Mouse (Mus musculus) spleen, adult 2 months (tissue): ENCODE data around the gene Chmp3. TPM values are rescaled to one million over a fixed set of nuclear protein-coding genes. Genes with fewer than 3 reads are reported as not detected.

Experiments used
- DNase-seq, 2 experiments: peaks; one replicate each; pipeline versions ENCODE4 v3.0.0 to v3.0.0-alpha.2; 2012 to 2021; ENCODE audit warnings: low spot score in 2 of 2, low read depth in 1 of 2
- H3K27ac ChIP-seq: fragments of 200-500 bp; 2 replicates; pipeline ENCODE4 v1.5.1; 2012; ENCODE audit warnings: low read length, inconsistent platforms; ENCODE audit not compliant: insufficient read depth
- H3K27me3 ChIP-seq: fragments of 200-500 bp; 2 replicates; pipeline ENCODE4 v1.6.1; 2012; ENCODE audit warnings: mild to moderate bottlenecking, moderate library complexity, low read length, inconsistent platforms; ENCODE audit not compliant: control insufficient read depth, insufficient read depth
- H3K36me3 ChIP-seq: fragments of 200-500 bp; 2 replicates; pipeline ENCODE4 v1.6.1; 2012; ENCODE audit warnings: mild to moderate bottlenecking, low read length, inconsistent platforms; ENCODE audit not compliant: control insufficient read depth, insufficient read depth
- H3K4me1 ChIP-seq: fragments of 200-500 bp; 2 replicates; pipeline ENCODE4 v1.6.1; 2011; ENCODE audit warnings: inconsistent platforms; ENCODE audit not compliant: control insufficient read depth, insufficient read depth, insufficient read length
- H3K4me3 ChIP-seq: fragments of 200-500 bp; 2 replicates; pipeline ENCODE4 v1.5.1; 2011; ENCODE audit warnings: mild to moderate bottlenecking, inconsistent platforms; ENCODE audit not compliant: insufficient read depth, insufficient read length; ENCODE audit errors: extremely low read depth
- CTCF ChIP-seq: fragments of 200-500 bp; IDR thresholded peaks from 2 replicates; pipeline ENCODE4 v1.5.1; 2011; ENCODE audit warnings: mild to moderate bottlenecking, inconsistent platforms; ENCODE audit not compliant: insufficient read depth, insufficient read length, insufficient replicate concordance; ENCODE audit errors: extremely low read depth
- POLR2A ChIP-seq: fragments of 200-500 bp; IDR thresholded peaks from 2 replicates; pipeline ENCODE4 v1.6.1; 2011; ENCODE audit warnings: low read depth, low read length, inconsistent platforms
- WGBS: fragments of 180-500 bp; shearing (Covaris S2); methylation state at CpG from one replicate; pipeline ENCODE4 v1.1.7; 2018; 5-methylcytosine and 5-hydroxymethylcytosine counted together
- polyA plus RNA-seq: library from polyadenylated mRNA; depleted of rRNA; stranded (reverse); fragments of >200 nt; gene quantifications from 2 replicates; pipeline ENCODE4 v1.2.3, GENCODE M21; 2012

Chmp3 gene
- polyA plus RNA-seq, 1 experiment, result 15.3 TPM

DNA sequence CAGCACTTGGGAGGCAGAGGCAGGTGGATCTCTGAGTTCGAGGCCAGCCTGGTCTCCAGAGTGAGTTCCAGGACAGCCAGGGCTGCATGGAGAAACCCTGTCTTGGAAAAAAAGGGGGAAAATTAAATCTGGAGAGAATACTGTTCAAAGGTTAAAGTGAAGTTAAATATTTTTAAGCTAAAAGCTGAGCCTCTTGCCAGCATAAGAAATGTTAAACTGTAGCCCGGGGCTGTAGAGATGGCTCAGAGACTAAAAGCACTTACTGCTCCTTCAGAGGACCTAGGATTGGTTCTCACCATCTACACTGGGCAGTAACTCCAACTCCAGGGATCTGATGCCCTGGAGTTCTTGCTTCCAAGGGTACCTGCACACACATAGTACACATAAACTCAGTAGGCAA lies 13.2 kb downstream of the Chmp3 start:
- 95% methylated on average over 2 of the region's 2 CpGs for WGBS
- H3K4me3 ChIP-seq, result no peak overlapping the region
- TF ChIP-seq POLR2A, result no peak
- TF ChIP-seq CTCF, result no peak
- H3K27me3 ChIP-seq, result no peaks in the 10 kb centered on the region
- peaks cover 10% of the 10 kb centered on the region for H3K36me3 ChIP-seq
- no peaks in the 10 kb centered on the region for H3K4me1 ChIP-seq
- no peak for DNase-seq
- no peak overlapping the region for H3K27ac ChIP-seq

DNA sequence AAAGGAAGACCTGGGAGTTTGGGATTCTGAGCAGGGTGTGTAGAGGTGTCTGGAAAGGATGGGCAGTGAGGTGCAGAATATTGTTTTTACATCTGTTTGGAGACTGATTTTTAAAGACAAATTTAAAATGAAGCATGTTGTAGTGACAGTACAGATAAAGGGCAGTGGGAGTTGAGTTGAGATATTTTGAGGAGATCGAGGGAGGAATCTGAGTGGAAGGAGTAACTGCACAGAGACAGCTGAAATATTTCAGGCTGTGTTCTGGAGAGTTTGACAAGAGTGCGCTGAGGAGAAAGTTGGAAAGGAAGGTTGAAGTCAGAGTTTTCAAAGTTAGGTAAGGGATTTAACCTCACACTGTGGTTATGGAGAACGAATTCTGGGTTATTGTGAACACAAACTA lies 25.0 kb downstream of the Chmp3 start:
- H3K4me1 ChIP-seq, result no peaks in the 10 kb centered on the region
- 91% methylated on average over 3 of the region's 3 CpGs for WGBS

DNA sequence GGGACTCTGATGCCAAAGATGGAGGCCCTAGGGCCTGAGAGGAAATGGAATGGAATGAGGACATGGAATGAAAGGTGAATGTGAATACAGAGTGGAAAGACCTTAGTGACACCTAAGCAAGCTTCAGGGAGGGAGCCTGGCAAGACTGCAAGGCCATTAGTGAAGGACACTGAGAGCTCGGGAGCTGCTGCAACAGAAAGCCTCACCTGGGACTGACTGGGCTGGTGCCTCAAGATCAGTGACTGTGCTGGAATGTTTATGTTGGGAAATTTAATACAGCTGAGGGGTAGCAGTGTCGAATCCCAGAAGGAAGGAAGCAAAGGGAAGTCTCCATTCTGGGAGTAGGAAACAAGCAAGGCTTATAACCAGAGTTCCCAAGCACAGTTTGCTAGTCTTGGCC lies 25.4 kb downstream of the Chmp3 start:
- 82% methylated on average over 2 of the region's 2 CpGs for WGBS
- TF ChIP-seq POLR2A (no peak), CTCF (no peak)
- no peak for DNase-seq
- Histone ChIP-seq H3K27ac (no peak overlapping the region), H3K4me1 (no peaks in the 10 kb centered on the region), H3K4me3 (no peak overlapping the region), H3K27me3 (no peaks in the 10 kb centered on the region), H3K36me3 (peaks cover 18% of the 10 kb centered on the region)

More for the DNA sequence above, 25.0 kb downstream of the Chmp3 start:
- Histone ChIP-seq H3K27ac (no peak overlapping the region), H3K4me3 (no peak overlapping the region), H3K36me3 (peaks cover 14% of the 10 kb centered on the region), H3K27me3 (no peaks in the 10 kb centered on the region)
- no peak for TF ChIP-seq POLR2A
- TF ChIP-seq CTCF, result no peak
- no peak for DNase-seq

DNA sequence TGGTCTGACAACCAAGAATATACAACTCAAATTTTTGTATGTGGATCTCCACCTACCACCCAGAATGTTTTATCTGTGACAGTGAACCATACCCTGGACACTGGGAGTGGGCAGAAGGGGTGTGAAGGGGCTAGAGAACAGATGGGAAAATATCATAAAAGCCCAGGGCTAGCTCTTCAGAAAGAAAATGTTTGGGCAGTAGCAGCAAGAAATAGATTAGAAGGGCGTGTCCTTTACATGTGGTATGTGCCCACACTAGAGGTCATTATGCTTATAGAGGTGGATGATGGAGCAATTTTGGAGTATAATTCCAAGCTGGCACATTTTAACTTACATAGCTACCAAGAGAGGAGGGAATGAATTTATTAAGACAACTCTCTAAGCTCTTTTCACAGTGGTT lies 31.8 kb downstream of the Chmp3 start:
- Histone ChIP-seq H3K27ac (no peak overlapping the region), H3K4me3 (no peak overlapping the region), H3K4me1 (no peaks in the 10 kb centered on the region), H3K27me3 (no peaks in the 10 kb centered on the region), H3K36me3 (peaks cover 29% of the 10 kb centered on the region)
- WGBS, result 82% methylated on average over 1 of the region's 1 CpGs
- DNase-seq, result no peak
- no peak for TF ChIP-seq CTCF

DNA sequence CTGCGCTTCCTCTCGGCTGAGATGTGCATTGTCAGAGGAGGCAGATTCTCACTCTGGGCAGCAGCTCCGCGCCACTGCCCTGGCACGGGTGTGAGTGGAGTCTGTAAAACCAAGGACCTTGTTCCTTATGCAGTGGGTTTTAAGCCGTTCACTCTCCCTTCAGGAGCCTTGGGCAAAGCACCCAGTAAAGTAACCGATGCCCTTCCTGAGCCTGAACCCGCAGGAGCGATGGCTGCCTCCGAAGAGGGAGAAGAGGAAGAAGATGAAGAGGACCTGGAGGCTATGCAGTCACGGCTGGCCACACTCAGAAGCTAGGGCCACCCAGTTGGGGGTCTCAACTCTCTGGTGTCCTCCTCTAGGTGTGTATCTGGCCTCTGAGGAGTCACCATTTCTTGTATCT lies 35.9 kb downstream of the Chmp3 start:
- 97% methylated on average over 11 of the region's 11 CpGs for WGBS

DNA sequence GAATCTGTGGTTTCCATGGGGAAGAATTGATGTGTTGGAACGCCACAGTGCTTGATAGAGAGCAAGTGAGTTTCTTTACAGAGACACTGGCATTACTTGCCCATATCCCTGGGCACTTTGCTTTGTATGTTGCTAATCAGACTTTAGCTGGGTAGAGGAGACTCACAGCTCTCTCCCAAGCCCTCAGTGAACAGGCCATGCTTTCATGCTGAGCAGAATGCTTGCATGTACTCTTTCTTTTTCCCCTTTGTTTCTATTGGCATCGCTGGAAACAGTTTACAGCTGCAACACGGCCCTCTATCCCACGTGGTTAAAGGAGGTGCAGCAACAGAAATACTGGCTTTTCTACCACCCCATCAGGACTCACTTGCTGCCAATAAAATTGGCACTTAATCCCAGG lies 39.6 kb downstream of the Chmp3 start:
- TF ChIP-seq POLR2A (no peak), CTCF (no peak)
- Histone ChIP-seq H3K36me3 (peaks cover 19% of the 10 kb centered on the region), H3K4me1 (no peaks in the 10 kb centered on the region), H3K27me3 (no peaks in the 10 kb centered on the region), H3K4me3 (no peak overlapping the region), H3K27ac (no peak overlapping the region)
- no peak for DNase-seq
- 81% methylated on average over 4 of the region's 4 CpGs for WGBS

More for the DNA sequence above, 35.9 kb downstream of the Chmp3 start:
- H3K4me3 ChIP-seq, result no peak overlapping the region
- H3K4me1 ChIP-seq, result no peaks in the 10 kb centered on the region
- H3K36me3 ChIP-seq, result peaks cover 25% of the 10 kb centered on the region
- no peak overlapping the region for H3K27ac ChIP-seq
- no peak for DNase-seq
- TF ChIP-seq CTCF (no peak), POLR2A (no peak)
- H3K27me3 ChIP-seq, result no peaks in the 10 kb centered on the region

DNA sequence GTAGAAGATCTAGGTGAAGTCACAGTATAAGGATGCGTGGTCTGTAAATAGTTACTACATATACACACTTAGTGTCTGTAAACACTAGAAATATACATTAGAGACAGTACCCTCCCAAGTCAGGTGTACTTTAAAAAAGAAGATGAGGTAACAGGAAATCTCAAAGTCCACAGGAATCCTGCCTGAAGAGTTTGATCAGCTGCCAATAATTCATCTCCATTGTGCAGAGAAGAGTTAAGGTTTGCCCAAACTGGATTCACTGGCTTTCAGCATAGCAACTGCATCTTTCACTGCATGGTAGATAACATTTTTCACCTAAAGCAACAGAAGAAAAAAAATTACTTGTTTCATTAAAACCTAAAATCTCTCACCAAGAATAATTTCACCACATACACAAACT lies 45.8 kb downstream of the Chmp3 start:
- WGBS, result 98% methylated on average over 1 of the region's 1 CpGs
- H3K36me3 ChIP-seq, result peaks cover 45% of the 10 kb centered on the region

More for the DNA sequence above, 45.8 kb downstream of the Chmp3 start:
- no peaks in the 10 kb centered on the region for H3K4me1 ChIP-seq
- H3K27me3 ChIP-seq, result no peaks in the 10 kb centered on the region
- H3K27ac ChIP-seq, result no peak overlapping the region
- TF ChIP-seq POLR2A, result no peak
- no peak for TF ChIP-seq CTCF
- DNase-seq, result no peak
- no peak overlapping the region for H3K4me3 ChIP-seq
